8 mouse cellular contexts compared by ENCODE assay signal in genomic region chr9:75315238-75315637, GRCm38 (mm10). TPM values are rescaled to one million over a fixed set of nuclear protein-coding genes. Genes with fewer than 3 reads are reported as not detected.
DNase-seq lines count a peak whose midpoint lies in the region; ATAC-seq and TF ChIP-seq lines count a peak whose summit lies in the region.

No protein-coding gene starts in this region.

- peak overlapping the region; percentile 65; the same call in 1 of the 2 replicates for H3K4me3 ChIP-seq in intestine, embryonic 14.5 days (ENCODE audit: low read depth, low read length)
- no peak overlapping the region for H3K4me3 ChIP-seq in intestine, postnatal 0 days (ENCODE audit: low read depth, low read length)
- peak overlapping the region; percentile 58; the same call in 1 of the 2 replicates for H3K4me3 ChIP-seq in embryonic facial prominence, embryonic 12.5 days
- peak overlapping the region; percentile 59 for H3K4me3 ChIP-seq in hindbrain, embryonic 13.5 days
- H3K4me3 ChIP-seq in midbrain, embryonic 16.5 days (ENCODE audit: low read depth, low read length): peak overlapping the region; percentile 82

- no peak overlapping the region for H3K27ac ChIP-seq in intestine, embryonic 14.5 days (ENCODE audit: low read depth)
- H3K27ac ChIP-seq in intestine, postnatal 0 days (ENCODE audit: low read depth, low read length): no peak overlapping the region
- H3K27ac ChIP-seq in embryonic facial prominence, embryonic 12.5 days: no peak overlapping the region
- no peak overlapping the region for H3K27ac ChIP-seq in hindbrain, embryonic 13.5 days
- no peak overlapping the region for H3K27ac ChIP-seq in midbrain, embryonic 16.5 days (ENCODE audit: low read length)

- intact Hi-C loops in left cerebral cortex, postnatal 10 days (cut with DNase I): no loop called here

- H3K4me2 ChIP-seq in intestine, embryonic 14.5 days (ENCODE audit: low read length): peak overlapping the region; percentile 70
- no peak overlapping the region for H3K4me2 ChIP-seq in intestine, postnatal 0 days (replicated peaks; ENCODE audit: low read depth)
- H3K4me2 ChIP-seq in embryonic facial prominence, embryonic 12.5 days (replicated peaks): peak overlapping the region; percentile 74
- peak overlapping the region; percentile 83 for H3K4me2 ChIP-seq in hindbrain, embryonic 13.5 days
- peak overlapping the region; percentile 78 for H3K4me2 ChIP-seq in midbrain, embryonic 16.5 days (ENCODE audit: low read length)

- H3K4me1 ChIP-seq in intestine, embryonic 14.5 days (replicated peaks; ENCODE audit: control insufficient read depth, insufficient read depth, low read length): peaks cover 11% of the 10 kb centered on the region
- peaks cover 5% of the 10 kb centered on the region; the same call in 1 of the 2 replicates for H3K4me1 ChIP-seq in intestine, postnatal 0 days (replicated peaks; ENCODE audit: control insufficient read depth, insufficient read depth, low read length)
- 0 out of 2 replicates have a peak, but pooled peaks cover 3% of the 10 kb centered on the region for H3K4me1 ChIP-seq in embryonic facial prominence, embryonic 12.5 days
- H3K4me1 ChIP-seq in hindbrain, embryonic 13.5 days (replicated peaks): peaks cover 34% of the 10 kb centered on the region
- H3K4me1 ChIP-seq in midbrain, embryonic 16.5 days (ENCODE audit: control insufficient read depth, insufficient read depth, low read length): peaks cover 24% of the 10 kb centered on the region

- DNase-seq in intestine, embryonic 14.5 days (ENCODE audit: low spot score): no peak
- DNase-seq in left cerebral cortex, postnatal 10 days (ENCODE audit: extremely low spot score in 1 of 2, low spot score in 2 of 2): no peak

- no peaks in the 10 kb centered on the region for H3K36me3 ChIP-seq in intestine, embryonic 14.5 days (ENCODE audit: control insufficient read depth, insufficient read depth, low read length)
- no peaks in the 10 kb centered on the region for H3K36me3 ChIP-seq in intestine, postnatal 0 days (ENCODE audit: control insufficient read depth, insufficient read depth)
- H3K36me3 ChIP-seq in embryonic facial prominence, embryonic 12.5 days: no peaks in the 10 kb centered on the region
- no peaks in the 10 kb centered on the region for H3K36me3 ChIP-seq in hindbrain, embryonic 13.5 days
- H3K36me3 ChIP-seq in midbrain, embryonic 16.5 days (ENCODE audit: control insufficient read depth, insufficient read depth, low read length): no peaks in the 10 kb centered on the region

- TF ChIP-seq CTCF in intestine, postnatal 0 days (IDR thresholded peaks at IDR 0.05; ENCODE audit: low read depth): no peak

- WGBS in intestine, embryonic 14.5 days: 69% methylated on average over 3 of the region's 3 CpGs
- 77% methylated on average over 3 of the region's 3 CpGs for whole genome bisulfite sequencing in intestine, postnatal 0 days
- WGBS in embryonic facial prominence, embryonic 12.5 days: 84% methylated on average over 3 of the region's 3 CpGs
- 79% methylated on average over 3 of the region's 3 CpGs for WGBS in hindbrain, embryonic 13.5 days
- WGBS in midbrain, embryonic 16.5 days: 74% methylated on average over 3 of the region's 3 CpGs

- no peaks in the 10 kb centered on the region for H3K27me3 ChIP-seq in intestine, embryonic 14.5 days (replicated peaks; ENCODE audit: control insufficient read depth, insufficient read depth, low read length)
- no peaks in the 10 kb centered on the region for H3K27me3 ChIP-seq in intestine, postnatal 0 days (replicated peaks; ENCODE audit: control insufficient read depth, insufficient read depth, low read length)
- H3K27me3 ChIP-seq in embryonic facial prominence, embryonic 12.5 days: no peaks in the 10 kb centered on the region
- no peaks in the 10 kb centered on the region for H3K27me3 ChIP-seq in hindbrain, embryonic 13.5 days
- H3K27me3 ChIP-seq in midbrain, embryonic 16.5 days (ENCODE audit: control insufficient read depth, insufficient read depth, low read depth, low read length): no peaks in the 10 kb centered on the region

- no peak overlapping the region; the same call in 1 of the 2 replicates for H3K9ac ChIP-seq in intestine, embryonic 14.5 days (ENCODE audit: low read length)
- no peak overlapping the region for H3K9ac ChIP-seq in intestine, postnatal 0 days (ENCODE audit: low read depth, low read length)
- no peak overlapping the region for H3K9ac ChIP-seq in embryonic facial prominence, embryonic 12.5 days
- peak overlapping the region; percentile 92 for H3K9ac ChIP-seq in hindbrain, embryonic 13.5 days
- peak overlapping the region; percentile 90; the same call in 1 of the 2 replicates for H3K9ac ChIP-seq in midbrain, embryonic 16.5 days (ENCODE audit: low read depth, low read length)

- no peak for ATAC-seq in intestine, embryonic 14.5 days (replicated peaks; ENCODE audit: low FRiP score, low TSS enrichment, low read depth)
- ATAC-seq in intestine, postnatal 0 days: no peak
- no peak for ATAC-seq in embryonic facial prominence, embryonic 12.5 days (ENCODE audit: insufficient number of reproducible peaks, insufficient read depth, low FRiP score, low TSS enrichment)
- no peak for ATAC-seq in hindbrain, embryonic 13.5 days (ENCODE audit: low FRiP score)
- no peak for ATAC-seq in midbrain, embryonic 16.5 days
- ATAC-seq in erythroblast, adult 5-6 weeks (replicated peaks; ENCODE audit: low FRiP score, poor library complexity, severe bottlenecking): no peak
- no peak for ATAC-seq in inflammation-experienced regulatory T-cells, adult 6 months

- H3K9me3 ChIP-seq in intestine, embryonic 14.5 days (ENCODE audit: control insufficient read depth, low read length): no peaks in the 10 kb centered on the region
- H3K9me3 ChIP-seq in intestine, postnatal 0 days (ENCODE audit: control insufficient read depth): no peaks in the 10 kb centered on the region
- H3K9me3 ChIP-seq in embryonic facial prominence, embryonic 12.5 days: no peaks in the 10 kb centered on the region
- H3K9me3 ChIP-seq in hindbrain, embryonic 13.5 days: no peaks in the 10 kb centered on the region
- no peaks in the 10 kb centered on the region for H3K9me3 ChIP-seq in midbrain, embryonic 16.5 days (replicated peaks; ENCODE audit: control insufficient read depth, low read length, poor library complexity, severe bottlenecking)

RNA-seq across cellular contexts. Expression of gene Gnb5, which starts 9.2 kb away (rescaled TPM):
- polyA plus RNA-seq in intestine, embryonic 14.5 days (2014; fragmentation: Nextera tagmentation; extraction: Ambion mirVana): 25.5 and 26.8 TPM in 2 replicates
- 11.2 and 11.3 TPM in 2 replicates for polyA plus RNA-seq in intestine, postnatal 0 days (2015; fragmentation: Nextera tagmentation; extraction: Ambion mirVana)
- 31.1 and 33.7 TPM in 2 replicates for polyA plus RNA-seq in embryonic facial prominence, embryonic 12.5 days (2016; fragmentation: Nextera tagmentation; extraction: Ambion mirVana)
- polyA plus RNA-seq in hindbrain, embryonic 13.5 days (2015; fragmentation: Nextera tagmentation; extraction: Ambion mirVana): 58.3 and 60.5 TPM in 2 replicates
- polyA plus RNA-seq in midbrain, embryonic 16.5 days (2015; fragmentation: Nextera tagmentation; extraction: Ambion mirVana): 69.7 and 78.1 TPM in 2 replicates
- total RNA-seq in left cerebral cortex, postnatal 10 days (2021): 100 to 1,000 TPM; 115 to 125 TPM
- total RNA-seq in erythroblast, adult 5-6 weeks (2015; ENCODE audit: low replicate concordance): not detected in 2 replicates
- 0.43 TPM in 1 of 2 replicates, not detected in the other for total RNA-seq in erythroblast, adult 5-6 weeks (2017; ENCODE audit: low replicate concordance)
- 10 to 100 TPM in 1 of 3 experiments, 1 to 10 TPM in 2; 6.8 to 10.1 (median 8.8) TPM for polyA plus RNA-seq in inflammation-experienced regulatory T-cells, adult 6 months (2017; shearing (Covaris generic))

RNA-seq across cellular contexts. Expression of gene Bcl2l10, which starts 32.3 kb away (rescaled TPM):
- polyA plus RNA-seq in intestine, embryonic 14.5 days (2014; fragmentation: Nextera tagmentation; extraction: Ambion mirVana): not detected in 2 replicates
- not detected in 2 replicates for polyA plus RNA-seq in intestine, postnatal 0 days (2015; fragmentation: Nextera tagmentation; extraction: Ambion mirVana)
- polyA plus RNA-seq in embryonic facial prominence, embryonic 12.5 days (2016; fragmentation: Nextera tagmentation; extraction: Ambion mirVana): not detected in 2 replicates
- polyA plus RNA-seq in hindbrain, embryonic 13.5 days (2015; fragmentation: Nextera tagmentation; extraction: Ambion mirVana): not detected in 2 replicates
- polyA plus RNA-seq in midbrain, embryonic 16.5 days (2015; fragmentation: Nextera tagmentation; extraction: Ambion mirVana): not detected in 2 replicates
- under 1 TPM in 1 of 2 experiments, not detected in 1; 0.36 TPM for total RNA-seq in left cerebral cortex, postnatal 10 days (2021)
- total RNA-seq in erythroblast, adult 5-6 weeks (2015; ENCODE audit: low replicate concordance): not detected in 2 replicates
- not detected in 2 replicates for total RNA-seq in erythroblast, adult 5-6 weeks (2017; ENCODE audit: low replicate concordance)
- not detected for polyA plus RNA-seq in inflammation-experienced regulatory T-cells, adult 6 months (2017; shearing (Covaris generic))

Comparison
In these comparisons a context has a peak if more than half of its experiments do, and no peak if none do; other contexts are left out.
1. H3K9ac ChIP-seq: peak in hindbrain, embryonic 13.5 days (single experiment) and midbrain, embryonic 16.5 days (single experiment); none in intestine, embryonic 14.5 days (single experiment), intestine, postnatal 0 days (single experiment) and embryonic facial prominence, embryonic 12.5 days (single experiment).